Mouse (Mus musculus) cerebellum, postnatal 36 days (tissue): ENCODE results near the gene Slc7a4.
A peak's percentile ranks its signal among the peaks of the same experiment; 100 is the strongest.
"Not testable (repeated sequence)": the region's sequence is repeated elsewhere in the genome, so short reads cannot be mapped to it uniquely, and the experiment has no call there.

ENCODE experiments used
- DNase-seq, 2 experiments: peaks; one replicate each; pipeline ENCODE4 v3.0.0; 2021 to 2022; ENCODE audit warnings: mixed read lengths in 2 of 2

Slc7a4 gene

GRCm38 (mm10) chr16:17583064-17583463, at the start of gene Slc7a4:
TSS of gene Slc7a4 (minus strand) at chr16:17583214.
- no peak for DNase-seq

- DNase-seq, result no peak
Observed at GRCm38 (mm10) chr16:17632580-17632979, 49.6 kb upstream of the Slc7a4 start.

GRCm38 (mm10) chr16:17626269-17626555, 43.2 kb upstream of the Slc7a4 start:
- no peak for DNase-seq

- no peak for DNase-seq
Observed at GRCm38 (mm10) chr16:17625488-17626268, 42.7 kb upstream of the Slc7a4 start.

GRCm38 (mm10) chr16:17621936-17622335, 38.9 kb upstream of the Slc7a4 start:
- no peak for DNase-seq

GRCm38 (mm10) chr16:17619198-17620105, 36.4 kb upstream of the Slc7a4 start, which contains the start of gene Smpd4:
TSS of gene Smpd4 (plus strand) at chr16:17619354.
- peak; percentile 90 to 94 for DNase-seq

GRCm38 (mm10) chr16:17617922-17618565, 35.0 kb upstream of the Slc7a4 start:
- peak; percentile 71 to 72 for DNase-seq

GRCm38 (mm10) chr16:17616212-17616611, 33.2 kb upstream of the Slc7a4 start:
- no peak for DNase-seq

GRCm38 (mm10) chr16:17614740-17615139, 31.7 kb upstream of the Slc7a4 start:
- not testable (repeated sequence) for DNase-seq

GRCm38 (mm10) chr16:17611383-17611782, 28.4 kb upstream of the Slc7a4 start:
- no peak for DNase-seq

- DNase-seq, result no peak
Observed at GRCm38 (mm10) chr16:17605684-17606083, 22.7 kb upstream of the Slc7a4 start.

- DNase-seq, result no peak
Observed at GRCm38 (mm10) chr16:17604941-17605340, 21.9 kb upstream of the Slc7a4 start.

- DNase-seq, result no peak
Observed at GRCm38 (mm10) chr16:17600944-17601562, 18.0 kb upstream of the Slc7a4 start.

- no peak for DNase-seq
Observed at GRCm38 (mm10) chr16:17590731-17591130, 7.7 kb upstream of the Slc7a4 start.

GRCm38 (mm10) chr16:17584555-17584954, 1.5 kb upstream of the Slc7a4 start:
- no peak for DNase-seq

GRCm38 (mm10) chr16:17576825-17577215, 6.2 kb downstream of the Slc7a4 start:
- peak in 1 of 2 experiments; percentile 27 for DNase-seq

- DNase-seq, result peak; percentile 82
Observed at GRCm38 (mm10) chr16:17575870-17576824, 6.9 kb downstream of the Slc7a4 start.

GRCm38 (mm10) chr16:17566186-17566585, 16.8 kb downstream of the Slc7a4 start:
- no peak for DNase-seq

GRCm38 (mm10) chr16:17564771-17565170, 18.2 kb downstream of the Slc7a4 start:
- no peak for DNase-seq

- DNase-seq, result no peak
Observed at GRCm38 (mm10) chr16:17564221-17564620, 18.8 kb downstream of the Slc7a4 start.

- DNase-seq, result no peak
Observed at GRCm38 (mm10) chr16:17563580-17563979, 19.4 kb downstream of the Slc7a4 start.
